Comparison of ENCODE assay signal across 24 mouse cellular contexts in the genomic region with DNA sequence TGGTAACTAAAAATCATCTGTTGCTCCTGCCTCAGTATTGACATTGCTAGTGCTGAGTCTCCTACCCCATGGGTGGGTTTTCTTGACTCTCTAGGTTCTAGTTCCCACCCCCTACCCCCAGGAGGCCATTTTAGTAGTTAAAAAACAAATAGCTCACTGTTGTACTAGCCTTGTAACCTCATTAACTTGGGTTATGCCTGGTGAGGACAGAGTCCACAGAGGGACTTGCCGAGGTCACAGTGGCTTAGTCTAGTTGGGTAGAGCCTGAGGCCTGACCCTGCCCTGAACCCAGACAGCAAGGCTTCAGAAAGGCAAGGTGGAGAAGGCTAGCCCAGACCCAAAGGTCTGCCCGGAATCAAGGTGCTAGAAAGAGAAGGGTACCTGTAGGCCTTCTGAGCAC. TPM values are rescaled to one million over a fixed set of nuclear protein-coding genes. Genes with fewer than 3 reads are reported as not detected.
A peak's percentile ranks its signal among the peaks of the same experiment; 100 is the strongest.
DNase-seq lines count a peak whose midpoint lies in the region; ATAC-seq and TF ChIP-seq lines count a peak whose summit lies in the region.
"Had no signal": no experiment of that assay in that cellular context is flagged by ENCODE, and none has a peak within 500 bp of the region (broad histone marks: within the 10 kb centered on the region; RNA-seq: fewer than 3 reads in every experiment).

No protein-coding gene starts in this region.

- H3K4me1 ChIP-seq in hindbrain, embryonic 16.5 days (ENCODE audit: control insufficient read depth, insufficient read depth, low read depth, low read length), result peaks cover 6% of the 10 kb centered on the region
- H3K4me1 ChIP-seq in hindbrain, postnatal 0 days (ENCODE audit: insufficient read depth, low read length), result 0 out of 2 replicates have a peak, but pooled peaks cover 8% of the 10 kb centered on the region
- peaks cover 14% of the 10 kb centered on the region; the same call in 1 of the 2 replicates for H3K4me1 ChIP-seq in kidney, postnatal 0 days (replicated peaks; ENCODE audit: insufficient read depth, low read length)
- H3K4me1 ChIP-seq in kidney, embryonic 16.5 days (ENCODE audit: insufficient read depth, low read length), result peaks cover 29% of the 10 kb centered on the region
- peaks cover 59% of the 10 kb centered on the region for H3K4me1 ChIP-seq in liver, postnatal 0 days (ENCODE audit: insufficient read depth)
- H3K4me1 ChIP-seq in lung, postnatal 0 days (ENCODE audit: insufficient read depth, low read depth, low read length), result peaks cover 8% of the 10 kb centered on the region

- no peak for DNase-seq in hindbrain, postnatal 0 days (ENCODE audit: low spot score)
- no peak for DNase-seq in kidney, postnatal 0 days (ENCODE audit: low spot score)
- DNase-seq in kidney, postnatal 25 days, result peak; percentile 53 to 76
- no peak for DNase-seq in liver, postnatal 0 days
- no peak for DNase-seq in lung, postnatal 0 days (ENCODE audit: low spot score)
- DNase-seq: adrenal gland, postnatal 25 days; cerebellum, adult 9-10 months; gastrocnemius, postnatal 25 days; lung, adult 18-20 months; lung, postnatal 14 days; right cerebral cortex, postnatal 14 days had no signal

- no peaks in the 10 kb centered on the region for H3K9me3 ChIP-seq in hindbrain, embryonic 16.5 days (ENCODE audit: control insufficient read depth, low read length)
- no peaks in the 10 kb centered on the region for H3K9me3 ChIP-seq in hindbrain, postnatal 0 days (ENCODE audit: low read length)
- H3K9me3 ChIP-seq in kidney, postnatal 0 days (replicated peaks; ENCODE audit: low read length), result no peaks in the 10 kb centered on the region
- H3K9me3 ChIP-seq in kidney, embryonic 16.5 days (ENCODE audit: low read length), result no peaks in the 10 kb centered on the region
- no peaks in the 10 kb centered on the region for H3K9me3 ChIP-seq in liver, postnatal 0 days (ENCODE audit: low read length)
- H3K9me3 ChIP-seq in lung, postnatal 0 days (ENCODE audit: low read length), result no peaks in the 10 kb centered on the region
- H3K9me3 ChIP-seq: forebrain, embryonic 15.5 days; hindbrain, embryonic 12.5 days; limb, embryonic 12.5 days; midbrain, embryonic 13.5 days had no signal

- no peaks in the 10 kb centered on the region for H3K27me3 ChIP-seq in hindbrain, embryonic 16.5 days (replicated peaks; ENCODE audit: control insufficient read depth, insufficient read depth, low read length)
- no peaks in the 10 kb centered on the region for H3K27me3 ChIP-seq in hindbrain, postnatal 0 days (ENCODE audit: insufficient read depth, low read length)
- no peaks in the 10 kb centered on the region for H3K27me3 ChIP-seq in kidney, postnatal 0 days (ENCODE audit: insufficient read depth, low read length)
- H3K27me3 ChIP-seq in kidney, embryonic 16.5 days (ENCODE audit: insufficient read depth, low read length), result no peaks in the 10 kb centered on the region
- H3K27me3 ChIP-seq in liver, postnatal 0 days (ENCODE audit: insufficient read depth, low read length), result no peaks in the 10 kb centered on the region
- no peaks in the 10 kb centered on the region for H3K27me3 ChIP-seq in lung, postnatal 0 days (replicated peaks; ENCODE audit: insufficient read depth, low read length)
- H3K27me3 ChIP-seq: forebrain, embryonic 15.5 days; hindbrain, embryonic 12.5 days; limb, embryonic 12.5 days; midbrain, embryonic 13.5 days had no signal

- no peak for TF ChIP-seq EP300 in liver, postnatal 0 days (IDR thresholded peaks at IDR 0.05; ENCODE audit: low read depth)
- TF ChIP-seq EP300 in lung, postnatal 0 days (IDR thresholded peaks at IDR 0.05), result no peak

- no peak overlapping the region for H3K4me3 ChIP-seq in hindbrain, embryonic 16.5 days (ENCODE audit: low read length)
- no peak overlapping the region for H3K4me3 ChIP-seq in hindbrain, postnatal 0 days (ENCODE audit: low read length)
- H3K4me3 ChIP-seq in kidney, postnatal 0 days (replicated peaks; ENCODE audit: low read depth, low read length), result no peak overlapping the region
- H3K4me3 ChIP-seq in kidney, embryonic 16.5 days (ENCODE audit: low read length), result no peak overlapping the region
- H3K4me3 ChIP-seq in liver, postnatal 0 days (ENCODE audit: low read depth, low read length), result no peak overlapping the region
- H3K4me3 ChIP-seq in lung, postnatal 0 days (ENCODE audit: low read depth, low read length), result no peak overlapping the region
- H3K4me3 ChIP-seq: forebrain, embryonic 15.5 days; heart, adult 2 months; hindbrain, embryonic 12.5 days; limb, embryonic 12.5 days; midbrain, embryonic 13.5 days had no signal

- H3K9ac ChIP-seq in hindbrain, embryonic 16.5 days (ENCODE audit: low read depth, low read length), result no peak overlapping the region
- no peak overlapping the region for H3K9ac ChIP-seq in hindbrain, postnatal 0 days (replicated peaks; ENCODE audit: low read length)
- no peak overlapping the region for H3K9ac ChIP-seq in kidney, postnatal 0 days (ENCODE audit: low read depth, low read length)
- H3K9ac ChIP-seq in kidney, embryonic 16.5 days (replicated peaks; ENCODE audit: low read length), result no peak overlapping the region
- peak overlapping the region; percentile 46; the same call in 1 of the 2 replicates for H3K9ac ChIP-seq in liver, postnatal 0 days (replicated peaks)
- no peak overlapping the region for H3K9ac ChIP-seq in lung, postnatal 0 days (replicated peaks; ENCODE audit: low read depth)
- H3K9ac ChIP-seq: forebrain, embryonic 15.5 days; hindbrain, embryonic 12.5 days; limb, embryonic 12.5 days; midbrain, embryonic 13.5 days had no signal

- ATAC-seq in hindbrain, embryonic 16.5 days, result no peak
- no peak for ATAC-seq in hindbrain, postnatal 0 days
- ATAC-seq in kidney, postnatal 0 days (replicated peaks; ENCODE audit: low FRiP score, low read depth), result no peak
- ATAC-seq in kidney, embryonic 16.5 days (ENCODE audit: low FRiP score, low TSS enrichment), result no peak
- no peak for ATAC-seq in liver, postnatal 0 days
- ATAC-seq in lung, postnatal 0 days, result no peak
- ATAC-seq: CD4-positive, CD25-positive, alpha-beta regulatory T cell, adult 4 months; forebrain, embryonic 15.5 days; inflammation-experienced regulatory T-cells, adult 6 months; midbrain, embryonic 13.5 days had no signal

- WGBS in hindbrain, embryonic 16.5 days, result 93% methylated on average over 2 of the region's 2 CpGs
- WGBS in hindbrain, postnatal 0 days, result 81% methylated on average over 2 of the region's 2 CpGs
- WGBS in kidney, postnatal 0 days, result 81% methylated on average over 2 of the region's 2 CpGs
- WGBS in kidney, embryonic 16.5 days, result 88% methylated on average over 2 of the region's 2 CpGs
- whole genome bisulfite sequencing in liver, postnatal 0 days (ENCODE audit: insufficient replicate concordance), result 64% methylated on average over 2 of the region's 2 CpGs
- 89% methylated on average over 2 of the region's 2 CpGs for WGBS in lung, postnatal 0 days

- TF ChIP-seq CTCF in hindbrain, postnatal 0 days (IDR thresholded peaks at IDR 0.05; ENCODE audit: low read depth), result no peak
- TF ChIP-seq CTCF in kidney, postnatal 0 days (IDR thresholded peaks at IDR 0.05; ENCODE audit: low read depth), result no peak
- no peak for TF ChIP-seq CTCF in liver, postnatal 0 days (IDR thresholded peaks at IDR 0.05; ENCODE audit: low read depth)
- no peak for TF ChIP-seq CTCF in lung, postnatal 0 days (IDR thresholded peaks at IDR 0.05)

- peak overlapping the region; percentile 14; the same call in 1 of the 2 replicates for H3K27ac ChIP-seq in hindbrain, embryonic 16.5 days (ENCODE audit: low read depth, low read length)
- H3K27ac ChIP-seq in hindbrain, postnatal 0 days, result no peak overlapping the region
- peak overlapping the region; percentile 43; the same call in 1 of the 2 replicates for H3K27ac ChIP-seq in kidney, postnatal 0 days
- H3K27ac ChIP-seq in kidney, embryonic 16.5 days (ENCODE audit: low read length), result no peak overlapping the region
- peak overlapping the region; percentile 67 for H3K27ac ChIP-seq in liver, postnatal 0 days (ENCODE audit: low read depth)
- no peak overlapping the region for H3K27ac ChIP-seq in lung, postnatal 0 days (ENCODE audit: low read length)
- H3K27ac ChIP-seq: forebrain, embryonic 15.5 days; heart, adult 2 months; hindbrain, embryonic 12.5 days; limb, embryonic 12.5 days; midbrain, embryonic 13.5 days had no signal

- H3K4me2 ChIP-seq in hindbrain, embryonic 16.5 days (ENCODE audit: low read length), result no peak overlapping the region
- H3K4me2 ChIP-seq in hindbrain, postnatal 0 days (ENCODE audit: low read depth, low read length), result no peak overlapping the region
- H3K4me2 ChIP-seq in kidney, postnatal 0 days (ENCODE audit: low read length), result no peak overlapping the region
- no peak overlapping the region for H3K4me2 ChIP-seq in kidney, embryonic 16.5 days (replicated peaks; ENCODE audit: low read depth, low read length)
- H3K4me2 ChIP-seq in liver, postnatal 0 days (ENCODE audit: low read depth, low read length), result peak overlapping the region; percentile 18; the same call in 1 of the 2 replicates
- H3K4me2 ChIP-seq in lung, postnatal 0 days (replicated peaks; ENCODE audit: low read depth, low read length), result no peak overlapping the region
- H3K4me2 ChIP-seq: forebrain, embryonic 15.5 days; hindbrain, embryonic 12.5 days; limb, embryonic 12.5 days; midbrain, embryonic 13.5 days had no signal

- peaks cover 17% of the 10 kb centered on the region; the same call in 1 of the 2 replicates for H3K36me3 ChIP-seq in hindbrain, embryonic 16.5 days (ENCODE audit: control insufficient read depth, insufficient read depth, low read length)
- H3K36me3 ChIP-seq in hindbrain, postnatal 0 days (ENCODE audit: insufficient read depth, low read length), result peaks cover 5% of the 10 kb centered on the region
- H3K36me3 ChIP-seq in kidney, postnatal 0 days (ENCODE audit: insufficient read depth, low read length), result peaks cover 21% of the 10 kb centered on the region
- peaks cover 4% of the 10 kb centered on the region; the same call in 1 of the 2 replicates for H3K36me3 ChIP-seq in kidney, embryonic 16.5 days (ENCODE audit: insufficient read depth, low read length)
- peaks cover 38% of the 10 kb centered on the region for H3K36me3 ChIP-seq in liver, postnatal 0 days (replicated peaks; ENCODE audit: insufficient read depth, low read length)
- H3K36me3 ChIP-seq in lung, postnatal 0 days (ENCODE audit: insufficient read depth, low read length), result peaks cover 8% of the 10 kb centered on the region; the same call in 1 of the 2 replicates

RNA-seq across cellular contexts. Expression of a gene that starts 6.5 kb away (rescaled TPM):
- 84.4 and 88.3 TPM in 2 replicates for polyA plus RNA-seq in hindbrain, embryonic 16.5 days (2015; fragmentation: Nextera tagmentation; extraction: Ambion mirVana)
- total RNA-seq in hindbrain, postnatal 0 days (2014; rRNA removed), result 85.9 and 94.0 TPM in 2 replicates
- 87.3 and 87.5 TPM in 2 replicates for polyA plus RNA-seq in hindbrain, postnatal 0 days (2015; fragmentation: Nextera tagmentation; extraction: Ambion mirVana)
- polyA plus RNA-seq in kidney, postnatal 0 days (2015; fragmentation: Nextera tagmentation; extraction: Ambion mirVana), result 210 and 216 TPM in 2 replicates
- 194 and 206 TPM in 2 replicates for polyA plus RNA-seq in kidney, embryonic 16.5 days (2015; fragmentation: Nextera tagmentation; extraction: Ambion mirVana)
- polyA plus RNA-seq in liver, postnatal 0 days (2015; fragmentation: Nextera tagmentation; extraction: Ambion mirVana), result 126 and 129 TPM in 2 replicates
- 189 and 207 TPM in 2 replicates for polyA plus RNA-seq in lung, postnatal 0 days (2015; fragmentation: Nextera tagmentation; extraction: Ambion mirVana)

RNA-seq across cellular contexts. Expression of a gene that starts 17.9 kb away (rescaled TPM):
- 303 and 334 TPM in 2 replicates for polyA plus RNA-seq in hindbrain, embryonic 16.5 days (2015; fragmentation: Nextera tagmentation; extraction: Ambion mirVana)
- total RNA-seq in hindbrain, postnatal 0 days (2014; rRNA removed), result 217 and 218 TPM in 2 replicates
- polyA plus RNA-seq in hindbrain, postnatal 0 days (2015; fragmentation: Nextera tagmentation; extraction: Ambion mirVana), result 330 and 348 TPM in 2 replicates
- polyA plus RNA-seq in kidney, postnatal 0 days (2015; fragmentation: Nextera tagmentation; extraction: Ambion mirVana), result 313 and 335 TPM in 2 replicates
- polyA plus RNA-seq in kidney, embryonic 16.5 days (2015; fragmentation: Nextera tagmentation; extraction: Ambion mirVana), result 365 and 369 TPM in 2 replicates
- polyA plus RNA-seq in liver, postnatal 0 days (2015; fragmentation: Nextera tagmentation; extraction: Ambion mirVana), result 105 and 111 TPM in 2 replicates
- 185 and 209 TPM in 2 replicates for polyA plus RNA-seq in lung, postnatal 0 days (2015; fragmentation: Nextera tagmentation; extraction: Ambion mirVana)

RNA-seq across cellular contexts. Expression of a gene that starts 18.0 kb away (rescaled TPM):
- polyA plus RNA-seq in hindbrain, embryonic 16.5 days (2015; fragmentation: Nextera tagmentation; extraction: Ambion mirVana), result not detected in 2 replicates
- 4.0 TPM in 1 of 2 replicates, not detected in the other for total RNA-seq in hindbrain, postnatal 0 days (2014; rRNA removed)
- polyA plus RNA-seq in hindbrain, postnatal 0 days (2015; fragmentation: Nextera tagmentation; extraction: Ambion mirVana), result 11.1 and 12.8 TPM in 2 replicates
- polyA plus RNA-seq in kidney, postnatal 0 days (2015; fragmentation: Nextera tagmentation; extraction: Ambion mirVana), result 13.1 and 15.2 TPM in 2 replicates
- 2.2 TPM in 1 of 2 replicates, not detected in the other for polyA plus RNA-seq in kidney, embryonic 16.5 days (2015; fragmentation: Nextera tagmentation; extraction: Ambion mirVana)
- 8.4 and 13.3 TPM in 2 replicates for polyA plus RNA-seq in liver, postnatal 0 days (2015; fragmentation: Nextera tagmentation; extraction: Ambion mirVana)
- 4.9 and 6.4 TPM in 2 replicates for polyA plus RNA-seq in lung, postnatal 0 days (2015; fragmentation: Nextera tagmentation; extraction: Ambion mirVana)
- total RNA-seq: megakaryocyte progenitor cell, adult 5-6 weeks; neutrophil, adult 5-6 weeks had no signal
- polyA plus RNA-seq: heart, adult 2 months; heart, embryonic 14.5 days; testis, adult 2 months had no signal

RNA-seq across cellular contexts. Expression of a gene that starts 34.0 kb away (rescaled TPM):
- 85.0 and 91.0 TPM in 2 replicates for polyA plus RNA-seq in hindbrain, embryonic 16.5 days (2015; fragmentation: Nextera tagmentation; extraction: Ambion mirVana)
- total RNA-seq in hindbrain, postnatal 0 days (2014; rRNA removed), result 45.1 and 48.3 TPM in 2 replicates
- polyA plus RNA-seq in hindbrain, postnatal 0 days (2015; fragmentation: Nextera tagmentation; extraction: Ambion mirVana), result 65.8 and 73.8 TPM in 2 replicates
- 51.4 and 53.5 TPM in 2 replicates for polyA plus RNA-seq in kidney, postnatal 0 days (2015; fragmentation: Nextera tagmentation; extraction: Ambion mirVana)
- 78.8 and 90.2 TPM in 2 replicates for polyA plus RNA-seq in kidney, embryonic 16.5 days (2015; fragmentation: Nextera tagmentation; extraction: Ambion mirVana)
- polyA plus RNA-seq in liver, postnatal 0 days (2015; fragmentation: Nextera tagmentation; extraction: Ambion mirVana), result 37.4 and 40.4 TPM in 2 replicates
- polyA plus RNA-seq in lung, postnatal 0 days (2015; fragmentation: Nextera tagmentation; extraction: Ambion mirVana), result 59.8 and 65.6 TPM in 2 replicates

RNA-seq across cellular contexts. Expression of a gene that starts 58.0 kb away (rescaled TPM):
- 0.92 and 1.1 TPM in 2 replicates for polyA plus RNA-seq in hindbrain, embryonic 16.5 days (2015; fragmentation: Nextera tagmentation; extraction: Ambion mirVana)
- total RNA-seq in hindbrain, postnatal 0 days (2014; rRNA removed), result 0.68 and 1.9 TPM in 2 replicates
- polyA plus RNA-seq in hindbrain, postnatal 0 days (2015; fragmentation: Nextera tagmentation; extraction: Ambion mirVana), result 0.87 and 1.0 TPM in 2 replicates
- polyA plus RNA-seq in kidney, postnatal 0 days (2015; fragmentation: Nextera tagmentation; extraction: Ambion mirVana), result 1.4 and 1.6 TPM in 2 replicates
- polyA plus RNA-seq in kidney, embryonic 16.5 days (2015; fragmentation: Nextera tagmentation; extraction: Ambion mirVana), result 1.6 and 1.7 TPM in 2 replicates
- 18.7 and 23.1 TPM in 2 replicates for polyA plus RNA-seq in liver, postnatal 0 days (2015; fragmentation: Nextera tagmentation; extraction: Ambion mirVana)
- polyA plus RNA-seq in lung, postnatal 0 days (2015; fragmentation: Nextera tagmentation; extraction: Ambion mirVana), result 19.1 and 21.1 TPM in 2 replicates

Comparison
In these comparisons a context has a peak if more than half of its experiments do, and no peak if none do; other contexts are left out.
1. H3K27ac ChIP-seq: peak in hindbrain, embryonic 16.5 days (single experiment), kidney, postnatal 0 days (single experiment) and liver, postnatal 0 days (single experiment); none in hindbrain, postnatal 0 days (single experiment), kidney, embryonic 16.5 days (single experiment) and lung, postnatal 0 days (single experiment).
2. DNase-seq: peak in kidney, postnatal 25 days (2 of 2); none in hindbrain, postnatal 0 days (single experiment), kidney, postnatal 0 days (single experiment), liver, postnatal 0 days (single experiment) and lung, postnatal 0 days (single experiment).